9 mouse cellular contexts compared by ENCODE assay signal in the genomic region with DNA sequence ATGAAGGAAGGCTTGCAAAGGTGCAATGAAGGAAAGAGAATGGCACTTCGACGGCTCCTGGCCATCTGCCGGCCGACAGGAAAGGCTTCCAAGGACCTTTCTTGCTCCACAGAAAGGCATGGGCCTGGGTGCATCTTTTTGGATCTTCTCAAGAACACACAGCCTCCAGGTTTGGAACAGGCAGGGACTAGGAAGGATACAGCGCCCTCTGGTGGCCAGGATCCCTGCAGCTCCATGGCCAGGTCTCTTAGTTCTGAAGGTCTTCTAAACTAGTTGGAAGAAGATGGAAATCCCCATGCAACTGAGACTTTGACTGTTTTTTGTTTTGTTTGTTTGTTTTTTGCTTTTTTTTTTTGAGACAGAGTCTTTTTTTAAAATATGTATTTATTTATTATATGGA. TPM values are rescaled to one million over a fixed set of nuclear protein-coding genes. Genes with fewer than 3 reads are reported as not detected.
DNase-seq lines count a peak whose midpoint lies in the region; ATAC-seq and TF ChIP-seq lines count a peak whose summit lies in the region.
"Had no signal": no experiment of that assay in that cellular context is flagged by ENCODE, and none has a peak within 500 bp of the region (broad histone marks: within the 10 kb centered on the region; RNA-seq: fewer than 3 reads in every experiment).

No protein-coding gene starts in this region.

- peak; percentile 92 for TF ChIP-seq CTCF in lung, postnatal 0 days (IDR thresholded peaks at IDR 0.05)

- no peaks in the 10 kb centered on the region for H3K36me3 ChIP-seq in lung, postnatal 0 days (ENCODE audit: insufficient read depth, low read length)
- H3K36me3 ChIP-seq: limb, embryonic 13.5 days had no signal

- peaks cover 6% of the 10 kb centered on the region for H3K4me1 ChIP-seq in lung, postnatal 0 days (ENCODE audit: insufficient read depth, low read depth, low read length)

- WGBS in large intestine, adult 2 months = 3% methylated on average over 5 of the region's 5 CpGs
- 3% methylated on average over 5 of the region's 5 CpGs for WGBS in lung, postnatal 0 days

- no peak for TF ChIP-seq EP300 in lung, postnatal 0 days (IDR thresholded peaks at IDR 0.05)

- H3K4me2 ChIP-seq in lung, postnatal 0 days (replicated peaks; ENCODE audit: low read depth, low read length) = no peak overlapping the region
- H3K4me2 ChIP-seq: limb, embryonic 13.5 days had no signal

- DNase-seq in 416B (ENCODE audit: low read depth) = peak; percentile 87
- peak; percentile 83 for DNase-seq in ES-CJ7 (ENCODE audit: low read depth, low spot score)
- peak; percentile 80 for DNase-seq in c-Kit-positive CD71-positive TER-119-positive erythroid progenitor cells, embryonic 14.5 days (ENCODE audit: low spot score)
- peak; percentile 87 to 94 for DNase-seq in frontal cortex, postnatal 36 days (ENCODE audit: low spot score in 2 of 2)
- DNase-seq in large intestine, adult 2 months (ENCODE audit: low read depth, low spot score) = peak; percentile 72
- DNase-seq in lung, postnatal 0 days (ENCODE audit: low spot score) = peak; percentile 82
- DNase-seq in right cerebral cortex, postnatal 4 days = peak; percentile 98
- peak; percentile 59 for DNase-seq in yolk sac, embryonic 10.5 days (ENCODE audit: low spot score)

- no peak overlapping the region for H3K27ac ChIP-seq in lung, postnatal 0 days (ENCODE audit: low read length)
- H3K27ac ChIP-seq: limb, embryonic 13.5 days had no signal

- ATAC-seq in lung, postnatal 0 days = no peak

- no peaks in the 10 kb centered on the region for H3K27me3 ChIP-seq in lung, postnatal 0 days (replicated peaks; ENCODE audit: insufficient read depth, low read length)
- H3K27me3 ChIP-seq: limb, embryonic 13.5 days had no signal

- no peak overlapping the region for H3K4me3 ChIP-seq in lung, postnatal 0 days (ENCODE audit: low read depth, low read length)
- H3K4me3 ChIP-seq: limb, embryonic 13.5 days had no signal

- H3K9ac ChIP-seq in lung, postnatal 0 days (replicated peaks; ENCODE audit: low read depth) = no peak overlapping the region
- H3K9ac ChIP-seq: limb, embryonic 13.5 days had no signal

- no peaks in the 10 kb centered on the region for H3K9me3 ChIP-seq in lung, postnatal 0 days (ENCODE audit: low read length)
- H3K9me3 ChIP-seq: limb, embryonic 13.5 days had no signal

RNA-seq across cellular contexts. Expression of a gene that starts 3.5 kb away (rescaled TPM):
- 72.4 and 77.3 TPM in 2 replicates for polyA plus RNA-seq in large intestine, adult 2 months (2012; rRNA removed)
- 109 and 111 TPM in 2 replicates for polyA plus RNA-seq in lung, postnatal 0 days (2015; fragmentation: Nextera tagmentation; extraction: Ambion mirVana)

RNA-seq across cellular contexts. Expression of a gene that starts 12.1 kb away (rescaled TPM):
- polyA plus RNA-seq in large intestine, adult 2 months (2012; rRNA removed) = 20.3 and 20.9 TPM in 2 replicates
- polyA plus RNA-seq in lung, postnatal 0 days (2015; fragmentation: Nextera tagmentation; extraction: Ambion mirVana) = 8.1 and 9.1 TPM in 2 replicates

RNA-seq across cellular contexts. Expression of a gene that starts 19.5 kb away (rescaled TPM):
- polyA plus RNA-seq in large intestine, adult 2 months (2012; rRNA removed) = 48.3 and 53.7 TPM in 2 replicates
- 35.3 and 36.8 TPM in 2 replicates for polyA plus RNA-seq in lung, postnatal 0 days (2015; fragmentation: Nextera tagmentation; extraction: Ambion mirVana)

RNA-seq across cellular contexts. Expression of a gene that starts 29.0 kb away (rescaled TPM):
- 8.0 and 8.2 TPM in 2 replicates for polyA plus RNA-seq in large intestine, adult 2 months (2012; rRNA removed)
- polyA plus RNA-seq in lung, postnatal 0 days (2015; fragmentation: Nextera tagmentation; extraction: Ambion mirVana) = 43.0 and 50.6 TPM in 2 replicates

RNA-seq across cellular contexts. Expression of a gene that starts 52.9 kb away (rescaled TPM):
- polyA plus RNA-seq in large intestine, adult 2 months (2012; rRNA removed) = 2.2 and 2.5 TPM in 2 replicates
- polyA plus RNA-seq in lung, postnatal 0 days (2015; fragmentation: Nextera tagmentation; extraction: Ambion mirVana) = 0.17 and 0.45 TPM in 2 replicates
